Mouse (Mus musculus) intestine, embryonic 14.5 days (tissue): ENCODE measurements around the gene Cckbr. TPM values are rescaled to one million over a fixed set of nuclear protein-coding genes. Genes with fewer than 3 reads are reported as not detected.

Experiments
- ATAC-seq: fragments of 200-750 bp; cut with Nextera tagmentation; replicated peaks from 2 replicates; pipeline ENCODE4 v1.8.0; 2017; ENCODE audit warnings: low read depth, moderate number of reproducible peaks, moderate TSS enrichment, moderate library complexity; ENCODE audit not compliant: low FRiP score, low TSS enrichment
- DNase-seq: peaks from one replicate; pipeline ENCODE4 v3.0.0-alpha.2; 2018; ENCODE audit warnings: low spot score
- H3K27ac ChIP-seq: fragments of 300-500 bp; sonication (generic); 2 replicates; pipeline ENCODE4 v1.5.1; 2014; ENCODE audit warnings: low read depth, mild to moderate bottlenecking, control low read depth
- H3K27me3 ChIP-seq: fragments of 300-500 bp; sonication (generic); replicated peaks from 2 replicates; pipeline ENCODE4 v1.6.1; 2014; ENCODE audit warnings: low read length, control low read depth; ENCODE audit not compliant: control insufficient read depth, insufficient read depth
- H3K36me3 ChIP-seq: fragments of 300-500 bp; sonication (generic); 2 replicates; pipeline ENCODE4 v1.6.1; 2014; ENCODE audit warnings: low read length, control low read depth; ENCODE audit not compliant: control insufficient read depth, insufficient read depth
- H3K4me1 ChIP-seq: fragments of 300-500 bp; sonication (generic); replicated peaks from 2 replicates; pipeline ENCODE4 v1.6.1; 2014; ENCODE audit warnings: low read length, control low read depth, mixed read lengths; ENCODE audit not compliant: control insufficient read depth, insufficient read depth
- H3K4me2 ChIP-seq: fragments of 300-500 bp; sonication (generic); 2 replicates; pipeline ENCODE4 v1.6.1; 2014; ENCODE audit warnings: low read length
- H3K4me3 ChIP-seq: fragments of 300-500 bp; sonication (generic); 2 replicates; pipeline ENCODE4 v1.5.1; 2014; ENCODE audit warnings: low read depth, low read length, control low read depth, mixed read lengths
- H3K9ac ChIP-seq: fragments of 300-500 bp; sonication (generic); 2 replicates; pipeline ENCODE4 v1.6.1; 2014; ENCODE audit warnings: mild to moderate bottlenecking, low read length
- H3K9me3 ChIP-seq: fragments of 300-500 bp; sonication (generic); 2 replicates; pipeline ENCODE4 v1.6.1; 2016; ENCODE audit warnings: low read length, control low read depth; ENCODE audit not compliant: control insufficient read depth
- WGBS: fragments of 180-500 bp; shearing (Covaris S2); extraction: QIAGEN DNeasy Blood & Tissue Kit; methylation state at CpG from one replicate; pipeline ENCODE4 v1.1.7; 2014; 5-methylcytosine and 5-hydroxymethylcytosine counted together
- polyA plus RNA-seq: library from polyadenylated mRNA; unstranded; fragments of >200 nt; fragmentation: Nextera tagmentation; extraction: Ambion mirVana; gene quantifications from 2 replicates; pipeline ENCODE4 v1.2.1, GENCODE M21; 2014

The Cckbr gene
- polyA plus RNA-seq, 1 experiment from 2014 or later, result 0.34 TPM

DNA sequence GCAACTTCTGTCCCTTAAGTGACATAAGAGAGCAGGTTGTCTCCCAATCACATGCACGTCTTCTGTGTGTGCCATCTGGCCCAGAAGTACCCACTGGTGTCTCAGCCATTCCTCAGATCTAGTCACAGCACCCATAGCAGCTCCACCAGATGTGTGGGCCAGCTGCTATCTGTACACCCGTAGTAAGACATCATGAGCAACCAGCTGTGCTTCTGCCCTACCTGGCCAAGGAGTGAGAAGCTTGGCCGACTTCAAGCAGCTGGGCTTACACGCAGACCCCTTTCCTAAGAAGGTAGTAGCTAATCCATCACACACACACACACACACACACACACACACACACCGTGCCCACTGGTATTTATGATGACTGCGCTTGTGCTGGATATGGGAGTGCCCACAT, 53.7 kb downstream of the Cckbr start:
- Histone ChIP-seq H3K9me3 (no peaks in the 10 kb centered on the region), H3K4me1 (peaks cover 14% of the 10 kb centered on the region), H3K27ac (no peak overlapping the region), H3K9ac (no peak overlapping the region), H3K4me3 (no peak overlapping the region), H3K36me3 (no peaks in the 10 kb centered on the region), H3K4me2 (no peak overlapping the region), H3K27me3 (no peaks in the 10 kb centered on the region)
- no peak for ATAC-seq
- DNase-seq, result no peak
- WGBS, result 79% methylated on average over 6 of the region's 6 CpGs

DNA sequence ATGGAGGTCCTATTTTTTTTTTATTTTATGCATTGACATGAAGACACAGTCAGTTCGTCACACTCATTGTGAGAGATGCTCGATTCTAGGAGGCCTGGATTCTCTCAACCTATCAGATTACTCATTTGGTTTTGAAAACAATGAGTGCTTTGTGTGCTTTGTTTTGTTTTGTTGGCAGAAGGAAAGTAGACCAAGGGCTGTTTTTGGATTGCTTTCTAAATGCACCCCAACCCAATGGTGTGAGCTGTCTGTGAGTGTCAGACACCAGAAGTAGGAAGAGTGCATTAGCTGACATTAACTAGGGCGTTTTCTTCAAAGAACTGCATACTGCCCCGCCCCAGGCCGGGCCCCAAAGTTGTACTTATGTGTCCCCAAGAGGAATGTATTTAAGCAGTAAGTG, 54.5 kb downstream of the Cckbr start:
- DNase-seq, result no peak
- H3K4me2 ChIP-seq, result peak overlapping the region; percentile 82; the same call in 1 of the 2 replicates

DNA sequence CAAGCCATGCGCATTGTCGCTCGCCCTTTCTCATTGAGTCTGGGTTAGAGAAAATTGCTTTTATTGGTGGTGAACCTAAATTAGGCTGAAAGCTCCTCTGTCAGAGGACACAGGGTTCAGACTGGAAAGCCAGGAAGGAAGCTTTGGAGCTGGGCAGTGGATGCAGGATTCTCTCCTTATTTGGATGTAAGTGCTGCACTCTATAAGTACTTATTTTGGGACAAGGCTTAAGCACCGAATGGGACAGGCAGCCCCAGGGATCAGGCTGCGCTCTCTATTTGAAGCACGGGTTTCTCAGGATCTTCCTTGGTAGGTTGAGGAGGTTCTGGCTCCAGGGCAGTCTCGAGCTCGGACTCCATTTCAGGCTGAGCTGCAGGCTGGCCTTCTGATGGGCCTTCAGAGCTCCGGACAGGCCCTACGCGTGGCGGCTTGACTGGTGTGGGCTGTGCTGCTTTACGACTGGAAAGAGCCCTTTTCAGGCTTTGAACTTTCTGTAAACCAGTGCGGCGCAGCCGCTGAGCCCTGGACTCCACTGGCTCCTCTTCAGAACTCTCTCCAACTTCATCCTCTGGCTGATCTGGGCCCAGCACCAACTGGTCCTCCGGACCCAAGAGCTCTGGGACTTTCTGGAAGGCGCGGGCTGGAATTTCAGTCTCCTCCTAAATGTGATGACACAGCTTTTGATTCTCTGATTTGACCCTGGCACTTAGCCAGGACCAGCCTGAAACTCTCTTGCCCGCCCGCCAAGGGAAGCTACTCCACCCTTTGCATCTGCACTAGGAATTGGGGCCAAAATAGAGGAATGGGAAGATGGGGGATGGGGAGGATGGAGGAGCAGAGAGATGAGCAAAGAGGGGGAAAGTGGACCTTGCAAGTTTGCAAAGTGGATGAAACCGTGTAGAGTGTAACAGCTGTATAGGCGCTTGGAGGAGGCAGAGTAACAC, 55.3 kb downstream of the Cckbr start:
- Histone ChIP-seq H3K27me3 (no peaks in the 10 kb centered on the region), H3K4me3 (peak overlapping the region; percentile 49), H3K4me1 (peaks cover 14% of the 10 kb centered on the region), H3K27ac (peak overlapping the region; percentile 85), H3K9ac (peak overlapping the region; percentile 76), H3K9me3 (no peaks in the 10 kb centered on the region), H3K36me3 (no peaks in the 10 kb centered on the region), H3K4me2 (peak overlapping the region; percentile 82)
- WGBS, result 64% methylated on average over 23 of the region's 23 CpGs
- ATAC-seq (no peak; the same call in 1 of the 2 replicates), DNase-seq (peak; percentile 66)

More for the DNA sequence above, 54.5 kb downstream of the Cckbr start:
- ATAC-seq, result no peak
- Histone ChIP-seq H3K27ac (0 out of 2 replicates have a peak overlapping the region, but pooled peaks have one; percentile 85), H3K9me3 (no peaks in the 10 kb centered on the region), H3K9ac (no peak overlapping the region), H3K27me3 (no peaks in the 10 kb centered on the region), H3K4me1 (peaks cover 14% of the 10 kb centered on the region), H3K36me3 (no peaks in the 10 kb centered on the region), H3K4me3 (no peak overlapping the region)
- 70% methylated on average over 5 of the region's 5 CpGs for WGBS

DNA sequence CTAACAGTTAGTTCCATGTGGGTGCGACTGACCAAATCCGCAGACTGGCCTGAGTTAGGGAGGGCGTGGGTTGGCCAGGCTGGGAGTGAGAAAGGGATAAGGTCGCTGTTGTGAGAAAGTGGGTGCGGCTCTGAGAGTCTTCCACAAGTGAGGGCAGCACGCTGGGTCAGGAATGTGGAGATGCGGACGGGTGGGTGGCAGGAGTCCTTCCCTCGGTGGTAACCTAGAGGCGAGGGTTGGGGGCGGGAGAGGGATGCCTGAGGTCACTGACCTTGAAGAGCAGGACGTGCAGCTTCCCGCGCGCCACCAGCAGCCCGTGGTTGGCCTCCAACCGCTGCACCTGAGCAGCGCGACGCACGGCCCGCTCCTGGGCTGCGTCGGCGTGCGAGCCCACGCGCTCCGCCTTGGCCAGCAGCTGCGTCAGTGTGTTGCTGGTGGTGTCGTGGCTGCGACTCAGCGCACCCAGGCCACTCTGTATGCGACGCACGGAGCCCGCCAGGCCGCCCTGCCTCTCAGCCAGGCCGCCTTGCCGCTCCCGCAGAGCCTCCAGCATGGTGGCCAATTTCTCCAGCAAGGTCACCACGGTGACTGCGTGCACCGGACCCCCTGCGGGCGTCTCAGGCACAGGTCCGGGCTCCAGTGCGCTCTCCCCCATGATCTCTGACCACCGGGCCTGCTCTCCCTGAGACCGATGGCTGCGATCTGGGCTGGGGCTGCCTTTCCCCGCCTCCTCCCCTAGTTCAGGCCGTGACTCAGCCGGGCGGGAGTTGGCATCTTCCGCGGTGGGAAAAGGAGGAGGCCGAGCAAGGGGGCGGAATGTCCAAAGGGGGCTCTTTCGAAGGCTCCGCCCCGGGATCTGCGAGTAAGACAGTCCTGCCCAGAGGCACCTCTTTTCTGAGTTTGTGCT, 56.2 kb downstream of the Cckbr start, which contains the start of gene Cavin3:
Cavin3 (minus strand) TSS at position 796 of the 907 bp plus-strand sequence.
- WGBS, result 3% methylated on average over 62 of the region's 63 CpGs
- Histone ChIP-seq H3K27me3 (no peaks in the 10 kb centered on the region), H3K9me3 (no peaks in the 10 kb centered on the region), H3K4me2 (peak within 1 kb of the TSS; percentile 82), H3K36me3 (no peaks in the 10 kb centered on the region), H3K9ac (peak within 1 kb of the TSS; percentile 76), H3K4me1 (peaks cover 14% of the 10 kb centered on the region), H3K4me3 (peak within 1 kb of the TSS; percentile 49), H3K27ac (peak within 1 kb of the TSS; percentile 85)
- DNase-seq, result peak; percentile 85
- ATAC-seq, result peak; percentile 84

DNA sequence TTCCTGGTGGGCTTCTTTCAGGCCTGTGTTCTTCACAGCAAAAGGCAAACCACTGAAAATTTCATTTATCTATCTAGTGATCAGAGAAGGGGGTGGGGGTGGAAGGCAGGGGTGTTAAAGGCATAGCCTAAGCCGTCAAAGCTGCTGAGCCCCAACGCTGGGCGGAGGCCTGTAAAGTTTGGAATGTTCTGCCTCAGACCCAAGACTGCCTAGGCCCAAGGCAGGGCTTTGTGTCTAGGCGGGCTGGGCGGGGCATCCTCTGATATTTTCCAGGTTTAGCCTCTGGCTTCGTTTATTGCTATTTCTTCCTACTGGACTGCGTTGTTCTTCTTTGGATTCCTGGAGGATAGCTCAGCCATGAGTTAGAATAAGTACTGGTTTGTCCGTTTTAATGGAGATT, 56.9 kb downstream of the Cckbr start:
- H3K9ac ChIP-seq, result peak overlapping the region; percentile 76
- peak overlapping the region; percentile 85 for H3K27ac ChIP-seq
- peaks cover 14% of the 10 kb centered on the region for H3K4me1 ChIP-seq
- peak overlapping the region; percentile 49 for H3K4me3 ChIP-seq
- DNase-seq, result peak; percentile 70
- H3K9me3 ChIP-seq, result no peaks in the 10 kb centered on the region
- H3K36me3 ChIP-seq, result no peaks in the 10 kb centered on the region
- ATAC-seq, result peak; percentile 82
- no peaks in the 10 kb centered on the region for H3K27me3 ChIP-seq
- 21% methylated on average over 8 of the region's 8 CpGs for WGBS
- peak overlapping the region; percentile 82 for H3K4me2 ChIP-seq

DNA sequence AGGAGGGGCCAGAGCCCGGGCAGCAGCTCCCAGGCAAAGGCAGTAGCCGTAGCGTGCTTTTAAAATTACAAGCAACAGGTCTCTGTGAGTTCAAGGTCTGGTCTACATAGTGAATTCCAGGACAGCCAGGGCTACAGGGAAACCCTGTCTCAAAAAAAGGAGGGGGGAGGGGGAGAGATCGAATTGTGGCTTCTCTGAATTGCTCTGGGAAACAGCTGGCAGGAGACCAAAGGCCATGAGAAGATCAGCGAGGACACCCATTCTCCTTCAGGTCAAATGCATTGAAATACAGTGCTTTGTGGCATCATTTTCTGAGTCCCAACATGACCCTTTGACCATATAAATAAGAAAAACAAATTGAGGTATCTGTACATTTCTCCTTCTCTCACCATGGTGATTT, 59.5 kb downstream of the Cckbr start:
- no peak overlapping the region for H3K9ac ChIP-seq
- no peaks in the 10 kb centered on the region for H3K9me3 ChIP-seq
- H3K27ac ChIP-seq, result no peak overlapping the region
- no peak overlapping the region for H3K4me2 ChIP-seq
- H3K36me3 ChIP-seq, result no peaks in the 10 kb centered on the region
- no peak for ATAC-seq
- DNase-seq, result no peak
- H3K4me1 ChIP-seq, result peaks cover 14% of the 10 kb centered on the region
- WGBS, result 47% methylated on average over 5 of the region's 5 CpGs
- H3K4me3 ChIP-seq, result no peak overlapping the region
- no peaks in the 10 kb centered on the region for H3K27me3 ChIP-seq

DNA sequence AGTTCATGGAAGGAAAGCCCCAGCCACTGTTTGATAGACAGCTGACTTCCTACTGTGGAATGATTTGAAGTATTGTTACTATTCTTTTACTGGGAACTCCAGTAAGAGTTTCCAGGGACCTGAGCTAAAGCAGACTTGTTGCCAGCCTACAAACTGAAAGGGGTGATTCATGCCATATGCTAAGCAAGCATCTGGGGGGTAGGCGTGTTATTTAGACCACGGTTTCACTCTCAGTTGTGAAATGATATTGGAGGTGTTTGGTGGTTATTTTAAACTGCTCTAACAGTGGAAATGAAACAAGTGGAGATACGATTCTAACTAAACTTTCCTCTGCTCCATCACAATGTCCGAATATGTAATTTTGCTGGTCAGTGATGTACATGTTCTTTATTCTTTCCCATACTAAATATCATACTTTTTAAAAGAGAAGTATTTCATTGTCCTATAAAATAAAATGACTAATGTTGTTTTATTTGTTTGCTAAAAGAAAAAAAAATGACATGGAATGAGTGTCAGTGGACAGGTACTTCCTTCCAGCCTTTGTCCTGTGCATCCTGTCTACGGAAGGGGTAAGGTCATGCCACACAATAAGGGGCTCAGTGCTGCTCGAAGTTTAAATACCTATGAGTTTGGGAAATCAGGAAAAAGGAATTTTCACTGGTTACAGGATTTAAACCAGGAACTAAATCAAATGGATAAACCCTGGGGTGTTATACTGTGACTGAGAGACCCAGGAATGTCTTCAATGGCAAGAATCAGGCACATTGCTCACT, 61.8 kb downstream of the Cckbr start:
- Histone ChIP-seq H3K27me3 (no peaks in the 10 kb centered on the region), H3K4me3 (no peak overlapping the region), H3K27ac (no peak overlapping the region), H3K9ac (no peak overlapping the region), H3K4me1 (0 out of 2 replicates have a peak, but pooled peaks cover 3% of the 10 kb centered on the region), H3K36me3 (no peaks in the 10 kb centered on the region), H3K4me2 (no peak overlapping the region), H3K9me3 (no peaks in the 10 kb centered on the region)
- ATAC-seq, result no peak
- no peak for DNase-seq
- 76% methylated on average over 6 of the region's 6 CpGs for WGBS

DNA sequence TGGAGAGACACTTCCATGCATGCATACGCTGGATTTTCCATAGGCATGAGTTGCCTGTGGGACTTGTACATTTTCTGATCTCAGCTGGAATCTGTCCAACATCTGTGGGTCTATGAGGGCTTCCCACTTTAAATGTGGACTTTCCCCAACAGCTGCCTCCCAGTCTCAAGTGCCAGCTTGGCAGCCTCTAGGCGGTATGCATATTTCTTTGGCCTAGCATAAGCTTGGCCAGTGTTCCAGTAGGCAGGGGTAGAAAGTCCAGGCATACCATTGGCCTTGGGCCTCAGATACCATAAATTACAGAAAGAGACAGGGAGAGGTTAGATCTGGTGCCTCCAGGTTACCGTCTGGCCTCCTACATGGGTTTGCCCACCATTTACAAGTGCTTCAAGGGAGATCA, 72.3 kb downstream of the Cckbr start:
- H3K4me1 ChIP-seq, result no peaks in the 10 kb centered on the region
- no peak overlapping the region for H3K27ac ChIP-seq
- no peak overlapping the region for H3K9ac ChIP-seq
- H3K36me3 ChIP-seq, result no peaks in the 10 kb centered on the region
- no peaks in the 10 kb centered on the region for H3K27me3 ChIP-seq
- 78% methylated on average over 3 of the region's 3 CpGs for WGBS
- no peak overlapping the region for H3K4me2 ChIP-seq
- no peaks in the 10 kb centered on the region for H3K9me3 ChIP-seq
- no peak for ATAC-seq
- no peak overlapping the region for H3K4me3 ChIP-seq
- DNase-seq, result no peak
